Mouse (Mus musculus) layer of hippocampus, adult 11-12 months (tissue): ENCODE results near the gene Grasp.

ENCODE experiments used
- DNase-seq: peaks from one replicate; pipeline ENCODE4 v3.0.0; 2022; ENCODE audit warnings: low spot score

The Grasp gene

DNA sequence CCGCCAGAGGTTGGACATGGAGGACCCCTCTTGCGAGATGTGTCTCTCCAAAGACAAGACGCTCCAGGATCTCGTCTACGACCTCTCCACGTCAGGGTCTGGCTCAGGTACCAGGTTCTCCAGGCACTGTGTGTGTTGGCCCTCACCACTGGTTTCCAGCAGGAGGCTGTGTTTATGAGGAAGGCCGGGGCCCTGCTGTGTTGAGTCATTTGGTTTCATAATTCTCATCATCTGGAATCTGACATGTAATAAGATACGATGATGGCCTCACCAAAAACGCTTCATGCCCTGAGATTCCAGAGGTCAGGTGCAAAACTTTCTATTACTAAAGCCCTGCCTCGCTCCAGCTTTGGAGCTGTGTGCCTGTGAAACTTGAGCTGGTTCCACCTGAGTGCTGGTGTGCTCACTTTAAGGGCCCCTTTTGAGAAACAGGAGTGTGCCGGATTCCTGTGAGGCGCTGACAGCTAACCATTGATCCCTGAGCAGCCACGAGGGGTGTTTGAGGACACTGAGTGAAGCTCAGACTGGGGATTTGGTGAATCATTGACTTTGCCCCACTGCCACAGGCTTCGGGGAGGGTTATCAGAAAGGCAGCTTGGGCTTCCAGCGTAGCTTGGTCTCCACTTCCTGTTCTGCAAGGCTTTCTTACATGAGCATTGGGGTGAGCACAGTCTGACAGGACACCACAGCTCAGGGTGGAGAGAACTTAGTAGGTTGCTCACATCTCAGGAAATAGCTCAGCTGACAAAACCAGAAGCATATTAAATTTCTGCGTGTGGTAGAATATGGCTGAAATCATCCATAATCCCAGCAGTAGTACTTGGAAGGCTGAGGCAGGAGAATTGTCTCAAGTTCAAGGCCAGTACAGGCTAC lies 28.8 kb upstream of the Grasp start:
- no peak for DNase-seq

DNA sequence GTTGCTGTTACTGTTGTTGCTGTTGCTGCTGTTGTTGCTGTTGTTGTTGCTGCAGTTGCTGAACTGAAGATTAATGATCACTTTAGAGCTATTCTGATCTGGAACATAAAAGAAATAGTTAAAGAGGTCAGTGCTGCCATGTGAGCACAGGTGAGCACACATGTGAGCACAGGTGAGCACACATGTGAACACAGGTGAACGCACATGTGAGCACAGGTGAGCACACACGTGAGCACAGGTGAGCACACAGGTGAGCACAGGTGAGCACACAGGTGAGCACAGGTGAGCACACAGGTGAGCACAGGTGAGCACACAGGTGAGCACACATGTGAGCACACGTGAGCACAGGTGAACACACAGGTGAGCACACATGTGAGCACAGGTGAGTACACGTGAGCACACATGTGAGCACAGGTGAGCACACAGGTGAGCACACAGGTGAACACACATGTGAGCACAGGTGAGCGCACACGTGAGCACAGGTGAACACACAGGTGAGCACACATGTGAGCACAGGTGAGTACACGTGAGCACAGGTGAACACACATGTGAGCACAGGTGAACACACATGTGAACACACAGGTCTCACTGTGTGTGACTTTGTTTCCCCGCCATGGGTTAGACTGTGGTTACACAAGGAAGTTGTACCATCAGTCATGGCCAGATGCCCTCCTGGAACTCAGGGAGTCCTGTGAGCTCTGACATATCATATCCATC lies 27.8 kb upstream of the Grasp start:
- DNase-seq, result no peak

GRCm38 (mm10) chr15:101196961-101197360 lies 27.0 kb upstream of the Grasp start:
- no peak for DNase-seq

- no peak for DNase-seq
Measured at GRCm38 (mm10) chr15:101197497-101198179, 26.4 kb upstream of the Grasp start.

GRCm38 (mm10) chr15:101198218-101198617 lies 25.8 kb upstream of the Grasp start:
- DNase-seq, result peak; percentile 77

GRCm38 (mm10) chr15:101198850-101199249 lies 25.1 kb upstream of the Grasp start:
- no peak for DNase-seq

DNA sequence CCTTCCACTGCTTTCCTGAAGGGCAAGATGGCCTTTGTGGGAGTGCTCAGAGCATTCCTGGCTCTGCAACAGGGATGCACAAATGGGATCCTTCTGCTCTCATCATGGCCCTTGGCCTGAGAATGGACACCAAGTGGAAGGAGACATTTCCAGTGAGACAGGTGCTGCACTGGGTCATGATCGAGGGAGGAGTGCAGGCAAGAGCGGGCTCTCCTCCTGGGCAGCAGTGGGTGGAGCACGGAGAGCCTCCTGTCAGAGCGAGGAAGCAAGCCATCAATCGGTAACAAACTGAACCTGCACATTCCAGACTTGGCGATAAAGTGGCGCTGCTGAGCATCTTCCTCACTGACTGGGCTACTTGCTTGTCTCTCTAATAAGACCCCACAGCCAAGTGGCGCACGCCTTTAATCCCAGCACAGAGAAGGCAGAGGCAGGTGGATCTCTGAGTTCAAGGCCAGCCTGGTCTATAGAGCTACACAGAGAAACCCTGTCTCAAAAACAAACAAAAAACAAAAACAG lies 23.2 kb upstream of the Grasp start:
- DNase-seq, result no peak

- no peak for DNase-seq
Measured at GRCm38 (mm10) chr15:101201414-101201813, 22.6 kb upstream of the Grasp start.

GRCm38 (mm10) chr15:101203673-101204072 lies 20.3 kb upstream of the Grasp start:
- no peak for DNase-seq

DNA sequence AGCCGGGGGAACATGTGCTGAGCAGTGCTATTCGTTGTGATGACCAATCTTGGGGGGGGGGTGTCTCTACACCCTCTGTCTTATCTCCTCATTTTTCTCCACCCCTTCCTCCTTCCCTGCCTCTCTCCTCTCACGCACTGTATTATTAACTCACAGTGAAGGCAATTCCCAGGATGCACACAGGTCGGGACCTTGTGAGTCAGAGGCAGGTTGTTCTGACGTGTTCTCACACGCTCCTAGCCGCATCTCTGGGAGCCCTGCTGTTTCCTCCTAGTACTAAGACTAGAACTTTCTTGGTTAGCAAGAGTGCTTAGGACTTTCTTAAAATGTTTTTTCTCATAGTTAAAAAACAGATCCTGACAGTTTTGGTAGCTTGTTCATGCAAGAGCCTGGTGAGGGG lies 19.2 kb upstream of the Grasp start:
- DNase-seq, result no peak

DNA sequence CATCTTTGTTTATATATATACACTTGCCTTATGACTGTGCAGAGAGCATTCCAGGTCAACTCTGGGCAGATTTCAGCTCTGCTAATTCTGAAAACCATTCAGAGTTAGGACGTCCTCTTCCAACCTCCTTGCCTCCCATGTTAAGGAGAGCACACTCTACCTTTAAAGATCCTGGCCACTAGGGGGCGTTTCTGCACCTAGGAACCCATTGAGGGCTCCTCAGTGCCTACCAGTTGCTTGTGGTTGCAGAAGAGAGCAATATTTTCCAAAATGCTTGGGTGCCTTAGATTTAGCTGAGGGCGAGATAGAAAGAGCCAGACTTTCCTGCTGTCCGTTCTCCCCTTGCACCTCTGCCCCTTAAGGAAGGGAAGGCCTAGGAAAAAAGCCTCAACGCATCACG lies 13.8 kb upstream of the Grasp start:
- DNase-seq, result peak; percentile 70

- DNase-seq, result no peak
Measured at GRCm38 (mm10) chr15:101210998-101211613, 12.9 kb upstream of the Grasp start.

GRCm38 (mm10) chr15:101212435-101212834 lies 11.6 kb upstream of the Grasp start:
- no peak for DNase-seq

GRCm38 (mm10) chr15:101215136-101215535 lies 8.9 kb upstream of the Grasp start:
- no peak for DNase-seq

- DNase-seq, result no peak
Measured at GRCm38 (mm10) chr15:101216036-101216435, 8.0 kb upstream of the Grasp start.

DNA sequence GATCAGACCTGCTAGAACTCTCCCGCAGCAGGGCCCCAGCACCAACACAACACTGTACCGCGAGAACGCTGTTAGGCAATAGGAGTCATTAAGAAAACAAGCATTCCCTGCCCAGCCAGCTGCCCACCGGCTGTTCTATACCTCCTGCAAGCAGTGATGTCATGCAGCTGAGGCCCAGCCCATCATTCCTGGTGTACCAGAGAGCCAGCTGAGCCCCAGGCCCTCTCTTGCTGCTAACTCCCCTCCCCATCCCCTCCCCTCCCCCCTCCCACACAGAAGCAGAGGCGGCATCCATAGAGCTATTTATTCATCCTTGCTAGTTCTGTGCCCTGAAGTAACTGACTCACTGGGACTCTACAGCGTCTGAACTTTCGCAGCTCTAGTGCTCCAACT lies 3.1 kb upstream of the Grasp start:
- no peak for DNase-seq

GRCm38 (mm10) chr15:101221298-101222104 lies 2.5 kb upstream of the Grasp start:
- peak; percentile 93 for DNase-seq

DNA sequence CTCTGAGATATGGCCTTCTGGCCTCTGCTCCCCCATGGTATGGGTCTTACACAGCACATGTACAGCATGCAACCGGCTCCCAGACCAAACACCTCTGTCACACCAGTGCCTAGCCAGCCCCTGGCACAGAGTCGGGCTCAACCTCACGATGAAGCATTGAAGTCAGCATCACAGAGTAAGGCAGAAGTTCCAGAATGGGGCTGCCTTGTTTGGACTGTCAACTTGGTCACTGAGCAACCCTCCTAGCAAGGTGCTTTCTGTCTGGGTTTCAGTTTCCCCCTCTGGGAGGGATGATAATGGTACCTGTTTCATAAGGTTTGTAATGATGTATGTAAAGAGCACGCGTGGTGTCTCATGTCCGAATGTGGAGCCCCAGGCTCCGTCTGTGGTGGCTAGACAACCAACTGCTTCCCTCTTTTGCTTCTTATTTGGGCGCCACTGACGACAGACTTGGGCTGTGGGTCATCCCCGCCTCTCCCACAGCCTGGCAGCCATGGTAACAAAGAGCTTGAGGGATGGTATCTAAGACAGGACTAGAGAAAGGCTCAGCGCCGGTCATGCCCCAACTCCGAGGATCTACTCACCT lies 998 bp upstream of the Grasp start:
- no peak for DNase-seq

GRCm38 (mm10) chr15:101223596-101223995 lies 392 bp upstream of the Grasp start:
- no peak for DNase-seq

DNA sequence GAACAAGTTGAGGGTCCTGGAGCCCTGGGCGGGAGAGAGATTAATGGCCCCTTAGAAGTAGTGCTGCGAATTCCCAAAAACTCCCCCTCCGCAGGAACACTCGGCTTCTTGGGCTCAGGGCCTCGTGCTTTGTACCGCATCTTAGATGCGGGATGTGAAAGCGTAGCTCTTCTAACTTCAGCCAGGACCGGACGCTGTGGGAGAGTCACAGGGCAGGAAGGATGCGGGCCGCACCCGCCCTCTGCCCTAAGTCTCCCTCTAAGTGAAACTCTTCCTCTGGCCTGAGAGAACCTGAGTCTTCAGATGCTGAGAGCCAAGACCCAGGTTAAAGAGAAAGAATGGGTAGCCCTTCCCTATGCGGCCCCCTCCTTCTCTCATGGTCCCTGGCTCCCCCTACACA lies 989 bp downstream of the Grasp start:
- DNase-seq, result no peak

GRCm38 (mm10) chr15:101227971-101228370 lies 4.0 kb downstream of the Grasp start:
- DNase-seq, result no peak
